Mouse (Mus musculus) embryo, embryonic 10.5 days (tissue): ENCODE results near the gene Padi3.

Experiments
- DNase-seq: peaks from one replicate; pipeline ENCODE4 v3.0.0-alpha.2; 2015; ENCODE audit warnings: low spot score

Padi3 gene

DNA sequence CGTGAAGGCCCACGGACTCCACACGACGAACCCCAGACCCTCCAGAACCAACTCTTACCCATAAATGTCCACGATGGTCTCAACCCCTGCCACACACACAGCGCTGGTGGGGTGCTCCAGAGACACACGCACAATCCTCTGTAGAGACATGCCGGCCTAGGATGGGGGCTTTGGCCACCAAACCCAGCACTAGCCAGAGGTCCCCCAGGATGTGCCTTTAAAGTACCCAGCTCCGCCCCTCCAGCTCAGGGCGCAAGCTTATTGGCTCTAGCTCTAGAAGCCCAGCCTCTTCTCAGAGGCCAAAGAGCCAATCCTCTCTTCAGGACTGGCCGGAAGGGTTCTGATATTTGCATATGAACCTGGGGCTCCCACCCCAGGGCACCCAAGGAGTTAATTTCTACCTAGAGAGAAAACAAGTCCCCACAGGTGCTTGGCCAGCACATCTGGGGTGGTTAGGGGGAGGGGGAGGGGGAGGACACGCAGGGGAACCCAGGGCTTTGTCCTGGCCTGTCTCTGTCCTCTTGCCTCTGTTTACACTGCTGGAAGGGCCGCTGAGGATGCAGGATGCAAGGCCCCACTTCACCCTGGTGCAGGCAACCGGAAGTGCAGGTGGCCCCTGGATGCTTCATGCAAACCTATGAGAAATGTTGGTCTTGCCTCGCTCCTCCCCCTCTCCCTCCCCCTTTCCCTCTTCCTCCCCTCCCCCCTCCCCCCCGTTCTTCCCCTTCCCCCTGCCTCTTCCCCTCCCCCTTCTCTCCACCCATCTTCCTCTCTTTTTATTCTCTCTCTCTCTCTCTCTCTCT, at the start of gene Padi3:
Gene Padi3, minus strand, starts transcription at position 191 of the 803 bp plus-strand sequence.
- DNase-seq: no peak

DNA sequence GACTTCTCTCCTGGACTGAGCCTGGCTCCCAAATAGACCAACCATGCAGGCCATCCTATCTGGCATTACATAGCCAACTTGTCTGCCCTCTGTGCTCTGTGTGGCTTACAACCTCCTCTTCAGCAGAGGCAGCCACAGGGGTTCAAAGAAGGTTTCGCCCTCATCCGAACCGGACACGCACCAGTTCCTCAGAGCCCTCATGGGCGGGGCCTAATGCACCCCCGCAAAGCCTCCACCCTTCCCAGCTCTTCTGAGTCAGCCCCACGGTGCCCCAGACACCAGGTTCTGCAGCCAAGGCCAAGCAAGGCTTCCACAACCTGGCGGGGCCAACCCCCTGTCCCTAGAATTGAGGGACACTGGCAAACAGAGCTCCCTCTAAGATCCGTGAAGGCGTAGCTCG, 48.8 kb upstream of the Padi3 start:
- DNase-seq: no peak

DNA sequence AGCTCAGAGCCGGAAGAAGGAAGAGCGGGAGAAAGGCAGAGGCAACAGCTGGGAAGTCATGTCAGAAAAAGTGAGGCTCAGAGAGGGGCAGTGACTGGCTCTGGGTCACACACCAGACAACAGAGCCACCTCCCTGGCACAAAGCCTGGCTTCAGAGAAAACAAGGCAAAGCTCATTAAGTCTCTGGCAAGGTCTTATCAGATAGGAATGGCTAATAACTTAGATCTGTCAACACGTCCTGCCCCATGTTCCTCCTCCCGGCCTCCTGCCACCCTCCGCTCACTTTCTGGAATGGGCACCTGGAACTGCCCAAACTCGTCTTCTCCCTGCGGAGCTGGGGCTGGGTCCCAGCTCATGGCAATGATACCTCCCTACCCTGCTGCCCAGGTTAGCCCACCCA, 47.4 kb upstream of the Padi3 start:
- DNase-seq: no peak

DNA sequence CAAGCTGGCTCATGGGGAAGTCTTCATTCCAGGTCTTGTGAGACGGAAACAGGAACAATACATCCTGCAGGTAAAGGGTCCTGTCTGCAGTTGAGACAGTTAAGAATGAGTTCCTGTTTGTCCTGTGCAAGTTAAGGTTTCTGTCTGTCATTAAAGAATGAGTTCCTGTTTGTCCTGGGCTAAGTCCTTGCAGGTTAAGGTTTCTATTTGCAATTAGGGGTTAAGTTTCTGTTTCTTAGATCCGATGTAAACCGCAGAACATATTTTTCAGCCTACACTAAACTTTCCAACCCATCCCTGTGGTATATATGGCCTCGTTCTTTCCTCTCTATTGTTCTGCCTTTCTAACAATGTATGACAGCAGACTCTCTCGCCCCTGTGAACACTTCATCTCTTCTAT, 46.6 kb upstream of the Padi3 start:
- DNase-seq: no peak

DNA sequence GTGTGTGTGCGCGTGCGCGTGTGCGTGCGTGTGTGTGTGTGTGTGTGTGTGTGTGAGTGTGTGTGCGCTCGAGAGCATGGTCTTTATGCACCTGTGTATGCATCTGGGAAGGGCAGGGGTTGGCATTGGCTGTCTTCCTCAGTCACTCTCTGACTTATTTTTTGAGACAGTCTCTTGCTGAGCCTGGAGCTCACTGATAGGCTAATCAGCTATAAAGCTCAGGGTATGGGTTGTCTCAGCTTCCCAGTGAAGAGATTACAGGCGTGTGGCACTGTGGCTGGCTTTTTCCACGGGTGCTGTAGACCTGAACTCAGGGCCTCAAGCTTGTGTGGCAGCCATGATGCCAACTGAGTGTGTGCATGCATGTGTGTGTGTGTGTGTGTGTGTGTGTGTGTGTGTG, 44.7 kb upstream of the Padi3 start:
- no peak for DNase-seq

DNA sequence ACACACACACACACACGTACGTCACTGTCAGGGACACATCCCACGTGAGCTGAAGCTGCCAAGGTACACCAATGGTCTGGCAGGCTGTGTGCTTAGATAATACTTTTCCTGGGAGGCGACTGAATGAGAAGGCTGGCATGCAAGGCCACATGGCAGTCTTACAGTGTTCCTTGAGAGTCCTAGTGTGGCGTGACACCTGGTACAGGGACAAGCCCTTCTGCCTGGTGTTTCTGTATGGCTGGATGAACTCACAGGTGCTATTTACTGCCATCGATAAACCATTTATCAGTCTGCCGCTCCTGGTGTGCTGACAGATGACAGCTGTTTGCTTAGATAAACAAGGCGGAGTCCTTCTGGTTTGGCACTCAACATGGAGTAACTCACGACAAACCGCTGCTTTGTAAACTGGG, 44.0 kb upstream of the Padi3 start:
- DNase-seq: no peak

DNA sequence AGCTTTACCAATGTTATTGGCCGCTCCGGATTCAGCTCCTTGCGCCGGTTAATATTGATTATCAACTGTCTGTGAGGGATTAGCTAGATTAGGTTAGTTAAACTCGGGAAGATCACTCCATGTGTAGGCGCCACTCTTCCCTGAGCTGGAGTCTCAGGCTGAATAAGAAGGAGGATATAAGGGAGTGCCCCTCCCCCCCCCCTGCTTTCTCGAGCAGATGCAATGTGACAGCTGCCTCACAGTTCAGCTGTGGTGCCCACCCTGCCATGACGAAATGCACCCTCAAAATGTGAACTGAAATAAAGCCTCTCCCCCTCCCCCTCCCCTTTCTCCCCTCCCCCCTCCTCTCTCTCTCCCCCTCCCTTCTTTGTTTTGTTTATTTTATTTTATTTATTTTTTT, 43.2 kb upstream of the Padi3 start:
- DNase-seq: no peak

DNA sequence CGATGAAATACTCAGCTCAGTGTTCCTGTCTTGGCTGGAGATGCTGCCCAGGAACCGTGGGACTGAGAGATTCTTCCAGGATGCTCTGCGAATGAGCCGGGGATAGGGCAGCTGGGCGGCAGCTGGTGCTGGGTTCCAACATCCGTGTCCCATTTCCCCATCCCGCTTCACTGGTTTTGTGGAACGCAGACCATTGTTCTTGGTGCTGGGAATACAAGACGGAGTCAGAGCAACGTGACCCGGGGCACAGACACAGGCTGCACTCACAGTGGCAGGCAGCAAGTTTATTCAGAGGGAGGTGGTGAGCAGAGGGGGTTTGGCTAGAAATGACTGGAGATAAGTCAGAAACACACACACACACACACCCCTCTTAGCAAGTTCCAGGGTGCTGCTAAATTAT, 38.9 kb upstream of the Padi3 start:
- peak; percentile 24 for DNase-seq

DNA sequence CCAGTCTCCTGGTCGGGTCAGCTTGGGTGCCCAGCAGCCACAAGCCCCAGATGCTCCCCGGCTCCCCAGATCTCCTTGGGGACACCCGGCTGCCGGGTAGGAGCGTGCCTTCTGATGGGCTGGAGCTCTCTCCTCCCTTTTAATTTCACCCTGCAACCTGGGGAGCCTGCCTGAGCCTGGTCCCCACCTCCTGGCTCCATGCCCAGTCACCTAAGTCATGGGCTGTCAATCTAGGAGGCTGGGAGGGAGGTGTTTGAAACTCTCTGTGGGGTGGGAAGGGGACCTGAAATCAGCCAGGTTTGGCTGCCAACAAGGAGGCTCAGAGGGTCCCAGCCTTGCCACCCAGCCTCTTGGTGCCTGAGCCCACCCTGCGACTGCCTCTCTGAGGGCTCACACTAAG, 35.2 kb upstream of the Padi3 start, which contains the start of gene Padi1:
Gene Padi1, minus strand, starts transcription at position 113 of the 400 bp plus-strand sequence.
- no peak for DNase-seq

DNA sequence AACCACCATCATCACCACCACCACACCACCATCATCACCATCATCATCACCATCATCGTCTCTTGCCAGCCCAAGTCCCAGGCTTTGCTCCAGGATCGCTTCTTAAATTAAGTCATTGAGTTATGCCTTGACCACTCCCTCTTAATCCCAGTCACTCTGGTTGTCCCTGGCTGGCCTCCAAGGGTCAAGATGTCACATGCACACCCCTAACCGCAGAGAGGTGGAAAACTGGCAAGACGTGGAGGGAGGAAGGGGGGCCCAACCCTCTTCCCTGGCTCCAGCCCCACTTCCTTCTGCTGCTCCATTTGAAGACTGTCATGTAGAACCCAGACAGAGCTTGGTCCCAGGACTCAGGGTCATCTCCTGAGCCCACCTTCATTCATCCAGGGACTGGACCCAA, 34.5 kb upstream of the Padi3 start:
- DNase-seq: no peak

DNA sequence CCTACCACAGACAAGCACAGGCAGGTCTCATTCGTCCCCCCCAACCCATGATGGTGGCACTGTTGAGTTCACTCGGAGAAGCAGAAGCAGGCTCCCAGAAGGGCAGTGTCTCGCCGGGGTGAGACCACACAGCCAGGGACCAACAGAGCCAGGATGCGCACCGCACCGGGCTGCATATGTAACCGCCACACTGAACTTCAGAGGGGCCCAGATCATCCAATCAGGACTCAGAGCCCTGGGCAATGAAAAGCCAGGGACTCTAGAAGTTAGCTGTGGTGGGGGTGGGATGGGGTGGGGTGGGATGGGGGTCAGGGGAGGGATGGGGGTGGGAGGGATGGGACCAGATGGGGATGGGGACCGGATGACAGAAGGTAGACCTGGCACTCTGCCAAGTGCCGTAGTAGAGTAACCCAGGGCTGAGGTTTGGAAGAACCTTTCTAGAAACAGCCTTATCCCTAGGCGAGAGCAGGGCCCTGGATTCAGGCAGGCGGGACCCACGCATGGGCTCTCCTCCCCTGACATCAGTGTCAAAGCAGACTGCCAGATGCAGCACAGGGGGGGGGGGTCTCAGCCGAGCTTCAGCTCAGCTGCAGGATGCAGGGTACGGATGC, 33.3 kb upstream of the Padi3 start:
- no peak for DNase-seq

DNA sequence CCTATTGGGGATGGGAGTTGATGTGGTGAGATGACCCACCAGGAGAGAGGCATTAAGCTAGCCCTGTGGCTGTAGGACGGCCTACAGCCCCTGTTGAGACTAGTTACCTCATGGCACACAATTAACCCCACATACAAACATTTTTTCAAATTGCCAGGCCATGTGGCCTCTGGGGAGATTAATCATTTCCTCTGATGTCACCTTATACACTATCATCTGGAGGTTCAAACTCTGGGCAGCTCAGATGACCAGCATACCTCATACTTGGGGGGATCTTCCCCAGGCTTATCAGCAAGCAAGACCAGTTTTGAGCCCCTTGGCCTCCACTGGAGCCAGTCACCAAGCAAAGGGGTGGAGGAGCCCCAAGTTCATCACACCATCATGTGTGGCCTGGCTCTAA, 32.5 kb upstream of the Padi3 start:
- no peak for DNase-seq

DNA sequence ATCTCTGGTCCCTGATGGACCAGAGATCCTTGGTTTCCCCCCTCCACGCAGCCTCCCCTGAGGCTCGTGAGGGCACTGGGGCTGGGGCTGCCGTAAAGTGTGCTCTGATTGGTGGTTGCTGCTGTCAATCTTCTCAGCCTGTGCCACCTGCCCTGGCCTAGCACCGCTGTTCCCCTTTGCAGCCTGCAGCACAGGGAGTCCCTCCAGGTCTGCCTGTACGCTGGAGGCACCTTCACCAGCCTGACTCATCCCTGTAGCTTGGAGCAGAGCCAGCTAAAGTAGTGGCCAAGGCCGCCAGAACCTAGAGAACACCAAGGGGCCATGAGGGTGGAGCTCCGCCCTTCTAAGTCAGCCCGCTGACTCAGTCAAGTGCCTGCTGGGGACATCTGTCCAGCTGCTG, 27.4 kb upstream of the Padi3 start:
- DNase-seq: peak; percentile 40

DNA sequence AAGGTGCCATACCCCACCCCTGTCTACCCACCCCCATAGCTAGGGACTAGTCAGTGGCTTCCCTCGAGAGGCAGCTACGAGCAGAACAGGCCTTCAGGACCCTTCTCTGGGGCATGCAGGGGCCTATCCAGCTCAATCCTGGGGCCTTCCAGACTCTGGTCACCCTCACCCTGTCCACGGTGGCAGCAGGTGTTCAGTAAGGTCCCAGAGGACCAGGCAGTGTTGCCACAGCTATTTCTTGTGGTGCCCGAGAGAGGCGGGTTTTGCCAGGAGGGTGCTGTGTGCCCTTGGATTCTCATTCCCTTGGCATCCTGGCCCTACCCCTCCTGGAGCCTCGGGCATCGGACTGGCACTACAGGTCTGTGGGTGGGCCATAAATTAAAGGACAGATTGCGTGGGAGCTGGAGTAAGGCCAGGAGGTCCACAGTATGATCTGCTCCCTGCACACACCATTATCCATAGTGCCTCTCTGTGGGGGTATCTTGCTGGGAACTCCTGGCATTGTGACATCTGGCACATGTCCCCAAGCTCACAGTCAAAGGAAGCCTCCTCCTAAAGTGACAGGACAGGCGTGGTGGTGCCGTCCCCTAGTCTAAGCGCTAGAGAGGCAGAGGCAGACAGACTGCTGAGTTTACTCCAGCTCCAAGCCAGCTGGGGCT, 25.9 kb upstream of the Padi3 start:
- no peak for DNase-seq

DNA sequence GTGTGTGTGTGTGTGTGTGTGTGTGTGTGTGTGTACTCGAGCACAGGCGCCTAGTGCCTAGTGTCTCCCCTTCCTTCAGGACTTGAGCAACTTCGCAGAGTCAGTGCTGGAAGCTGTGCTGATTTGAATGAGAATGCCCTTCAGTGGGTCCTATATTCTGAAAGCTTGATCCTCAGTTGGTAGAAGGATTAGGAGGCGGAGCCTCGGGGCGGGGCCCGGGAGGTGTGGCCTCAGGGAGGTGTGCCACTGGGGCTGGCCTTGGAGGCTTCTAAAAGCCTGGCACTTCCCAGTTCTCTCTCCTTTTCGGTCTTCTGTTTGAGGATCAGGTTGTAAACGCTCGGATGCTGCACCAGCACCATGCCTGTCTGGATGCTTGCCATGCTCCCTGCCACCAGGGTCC, 25.2 kb upstream of the Padi3 start:
- peak; percentile 84 for DNase-seq

DNA sequence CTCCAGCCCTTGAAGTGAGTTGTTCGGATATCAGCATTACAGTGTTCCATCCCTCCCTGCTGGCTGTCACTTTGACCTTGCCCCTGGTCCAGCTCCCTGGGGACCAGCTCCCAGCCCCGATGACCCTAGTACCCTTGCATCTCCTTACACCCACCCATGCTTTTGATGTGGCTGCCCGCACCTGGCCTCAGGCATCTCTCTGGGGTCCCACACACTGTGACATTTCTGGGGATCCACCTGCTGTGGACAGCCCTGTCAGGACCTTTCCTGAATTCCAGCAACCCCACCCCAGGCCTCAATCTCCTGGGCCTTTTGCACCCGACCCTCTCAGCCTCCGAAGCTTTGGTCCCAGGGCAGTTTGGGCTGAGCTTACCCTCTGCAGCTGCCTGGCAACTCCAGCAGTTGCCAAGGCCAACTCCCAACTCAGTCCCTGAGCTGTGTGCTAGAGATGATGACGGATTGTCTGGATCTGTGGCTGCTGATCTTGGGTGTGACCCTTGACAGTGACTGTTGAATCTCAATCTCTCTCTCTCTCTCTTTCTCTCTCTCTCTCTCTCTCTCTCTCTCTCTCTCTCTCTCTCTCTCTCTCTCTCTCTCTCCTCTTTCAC, 24.0 kb upstream of the Padi3 start:
- DNase-seq: no peak

DNA sequence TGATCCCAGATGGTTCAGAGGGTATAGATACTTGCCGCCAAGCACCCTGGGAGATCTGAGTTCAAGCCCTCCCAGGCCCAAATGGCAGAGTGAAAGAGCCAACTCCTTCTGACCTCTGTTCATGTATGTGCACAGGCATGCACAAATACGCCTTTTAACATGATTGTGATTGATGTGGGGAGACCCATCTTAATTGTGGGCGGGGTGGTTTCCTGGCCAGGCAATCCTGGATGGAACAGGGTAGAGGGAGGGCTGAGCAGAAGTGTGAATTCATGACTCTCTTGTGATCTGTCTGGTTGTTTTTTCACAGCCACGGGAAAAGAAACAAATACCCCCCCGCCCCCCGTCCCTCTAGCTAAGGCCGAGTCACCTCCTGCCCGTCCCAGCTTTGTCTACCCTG, 22.4 kb upstream of the Padi3 start:
- no peak for DNase-seq

DNA sequence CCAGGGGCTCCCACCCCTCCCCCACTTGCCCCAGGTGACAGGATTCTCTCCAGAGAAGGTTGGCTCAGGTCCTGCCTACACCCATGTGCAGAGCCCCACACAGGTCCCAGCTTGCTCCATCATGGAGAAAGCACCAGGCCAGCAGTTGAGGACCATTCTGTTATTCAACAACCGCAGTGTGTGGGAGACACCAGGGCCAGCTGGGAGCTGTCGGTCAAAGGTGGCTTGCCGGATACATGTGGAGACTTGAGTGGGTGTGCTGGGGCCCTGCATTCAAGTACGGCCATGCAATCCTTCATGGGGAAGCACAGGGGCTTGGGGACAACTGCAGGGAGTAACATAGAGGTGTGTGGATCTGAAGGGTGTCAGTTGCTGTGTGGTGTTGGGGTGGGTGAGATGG, 21.4 kb upstream of the Padi3 start:
- no peak for DNase-seq

DNA sequence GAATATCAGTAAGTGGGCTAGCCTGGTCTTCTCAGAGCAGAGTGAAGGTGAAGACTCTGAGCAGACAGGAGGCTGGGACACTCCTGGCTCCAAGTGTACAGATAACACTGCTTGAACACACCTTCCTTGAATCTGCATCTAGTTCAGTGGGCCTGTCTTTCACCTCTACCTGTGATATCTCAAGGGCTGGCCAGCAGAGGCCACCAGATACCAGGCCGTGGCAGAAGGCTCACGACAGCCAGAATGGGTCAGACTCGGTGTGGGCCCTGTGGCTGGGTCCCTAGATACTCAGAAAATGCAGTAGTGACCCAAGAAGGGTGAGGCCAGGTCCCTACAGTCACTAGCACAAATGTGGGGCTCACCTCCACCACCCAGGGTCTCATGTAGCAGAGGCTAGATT, 16.8 kb upstream of the Padi3 start:
- DNase-seq: no peak

DNA sequence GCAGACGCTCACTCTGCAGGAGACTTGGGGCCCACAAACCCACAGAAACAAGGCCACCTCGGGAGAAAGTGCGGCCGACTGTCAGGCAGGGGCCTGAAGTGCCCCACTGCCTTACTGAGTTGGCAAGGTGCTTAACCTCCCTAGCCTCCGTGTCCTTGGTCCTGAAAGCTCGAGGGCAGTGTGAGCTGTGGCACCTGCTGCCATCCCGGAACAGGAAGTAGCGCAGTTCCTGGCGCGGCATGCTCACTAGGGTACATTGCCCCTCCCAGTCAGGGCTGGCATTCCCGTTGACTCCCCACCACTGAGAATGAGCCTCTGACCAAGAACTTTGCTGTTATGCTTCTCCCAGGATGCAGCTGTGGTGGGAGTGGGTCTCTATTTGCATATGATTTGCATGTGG, 15.5 kb upstream of the Padi3 start:
- no peak for DNase-seq

DNA sequence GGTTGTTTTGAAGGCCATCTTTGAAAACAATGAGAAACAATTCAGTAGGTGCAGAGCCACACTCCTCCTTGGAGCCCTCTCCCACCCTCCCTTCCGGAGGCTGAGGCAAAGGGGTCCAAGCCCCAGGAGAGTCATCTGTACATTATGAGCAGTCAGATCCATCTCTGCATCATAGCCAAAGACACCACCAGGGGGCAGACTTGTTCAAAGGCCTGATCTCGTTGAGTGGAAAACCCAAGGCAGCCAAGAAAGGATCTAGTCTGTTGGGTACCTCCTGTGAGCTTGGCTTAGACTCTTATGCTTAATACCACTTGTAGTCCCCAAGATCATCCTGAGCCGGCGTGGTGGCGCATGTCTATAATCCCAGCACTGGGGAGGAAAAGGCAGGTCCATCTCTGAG, 11.5 kb upstream of the Padi3 start:
- peak; percentile 65 for DNase-seq

DNA sequence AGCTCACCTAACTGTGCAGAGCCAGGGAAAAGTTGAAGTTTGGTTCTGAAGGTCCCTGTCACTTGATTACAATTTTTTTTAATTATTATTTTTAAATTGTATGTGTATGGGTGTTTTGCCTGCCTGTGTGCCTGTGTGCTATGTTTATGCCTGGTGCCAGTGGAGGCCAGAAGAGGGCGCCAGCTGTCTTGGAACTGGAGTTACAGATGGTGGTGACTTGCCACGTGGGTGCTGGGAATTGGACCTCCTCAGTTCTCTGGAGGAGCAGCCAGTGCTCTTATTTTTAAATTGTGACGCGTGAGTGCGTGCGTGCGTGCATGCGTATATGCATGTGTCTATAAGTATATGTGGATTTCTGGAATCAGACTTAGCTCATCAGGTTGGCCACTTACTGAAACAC, 7.0 kb upstream of the Padi3 start:
- no peak for DNase-seq
